Mouse (Mus musculus): ENCODE results near the gene Wdfy3. TPM values are rescaled to one million over a fixed set of nuclear protein-coding genes. Genes with fewer than 3 reads are reported as not detected.

The Wdfy3 gene
- 10 to 100 TPM; 52.7 to 71.5 TPM for total RNA-seq (2023)

DNA sequence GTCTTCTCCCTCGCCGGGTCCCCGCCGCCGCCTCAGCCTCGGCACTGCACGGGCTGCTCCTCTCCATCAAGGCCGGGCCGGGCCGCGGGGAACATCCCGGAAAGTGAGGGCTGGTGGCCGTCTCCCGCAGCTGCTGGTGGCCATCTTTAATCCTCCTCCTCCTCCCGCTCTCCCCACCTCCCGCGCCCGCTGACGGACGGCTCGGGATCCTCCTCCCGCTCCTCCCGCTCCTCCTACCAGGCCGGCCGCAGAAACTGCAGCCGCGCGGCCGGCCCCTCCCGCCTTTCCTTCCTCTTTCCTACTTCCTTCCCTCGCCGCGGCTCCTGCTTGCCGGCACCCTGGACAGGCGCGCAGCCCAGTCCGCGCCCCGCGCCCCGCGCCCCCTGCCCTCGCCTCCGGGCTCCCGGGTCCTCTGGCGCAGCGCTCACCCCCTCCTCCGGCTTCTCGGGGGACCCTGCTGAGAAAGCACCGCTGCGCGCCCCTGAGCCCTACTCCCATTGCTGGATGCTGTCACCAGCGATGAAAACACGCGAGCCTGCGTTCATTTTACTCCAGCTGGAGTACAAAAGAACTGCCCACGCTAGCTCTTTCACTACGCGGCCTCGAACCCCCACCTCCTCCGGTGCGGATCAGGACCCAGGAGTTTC is at the start of gene Wdfy3:
Wdfy3 (minus strand) TSS at position 155 of the 647 bp plus-strand sequence.

